Mouse (Mus musculus) heart, adult 2 months (tissue): ENCODE data around the gene Gm20388. TPM values are rescaled to one million over a fixed set of nuclear protein-coding genes. Genes with fewer than 3 reads are reported as not detected.

ENCODE experiments used
- DNase-seq, 2 experiments: peaks; one replicate each; pipeline ENCODE4 v3.0.0; 2021
- H3K27ac ChIP-seq: fragments of 200-600 bp; 2 replicates; pipeline ENCODE4 v1.8.1; 2022
- H3K27me3 ChIP-seq: fragments of 200-500 bp; 2 replicates; pipeline ENCODE4 v1.6.1; 2012; ENCODE audit warnings: mild to moderate bottlenecking, low read length, inconsistent platforms, mixed read lengths; ENCODE audit not compliant: control insufficient read depth, insufficient read depth
- H3K36me3 ChIP-seq: fragments of 200-500 bp; 2 replicates; pipeline ENCODE4 v1.6.1; 2012; ENCODE audit warnings: low read length, inconsistent platforms; ENCODE audit not compliant: control insufficient read depth, insufficient read depth
- H3K4me1 ChIP-seq: fragments of 200-500 bp; 2 replicates; pipeline ENCODE4 v1.6.1; 2011; ENCODE audit warnings: low read length; ENCODE audit not compliant: control insufficient read depth, insufficient read depth
- H3K4me3 ChIP-seq: fragments of 200-600 bp; 2 replicates; pipeline ENCODE4 v1.8.1; 2022
- H3K79me2 ChIP-seq: fragments of 200-500 bp; replicated peaks from 2 replicates; pipeline ENCODE4 v1.6.1; 2012; ENCODE audit warnings: mild to moderate bottlenecking, inconsistent platforms, low read length, moderate library complexity, mixed read lengths; ENCODE audit not compliant: control insufficient read depth, insufficient read depth
- H3K9ac ChIP-seq: fragments of 200-500 bp; 2 replicates; pipeline ENCODE4 v1.6.1; 2012; ENCODE audit warnings: low read depth, mild to moderate bottlenecking, control low read depth, inconsistent platforms, low read length, mixed read lengths
- CTCF ChIP-seq: fragments of 200-600 bp; IDR thresholded peaks from 2 replicates; pipeline ENCODE4 v1.8.1; 2022; ENCODE audit warnings: antibody characterized with exemption, mild to moderate bottlenecking, moderate library complexity
- EP300 ChIP-seq: fragments of 200-500 bp; IDR thresholded peaks from 2 replicates; pipeline ENCODE4 v1.6.1; 2011; ENCODE audit warnings: low read depth, low read length, control low read depth; ENCODE audit not compliant: insufficient read depth
- POLR2A ChIP-seq: fragments of 200-500 bp; IDR thresholded peaks from 2 replicates; pipeline ENCODE4 v1.6.1; 2011; ENCODE audit warnings: mild to moderate bottlenecking, low read depth, low read length, control low read depth; ENCODE audit not compliant: insufficient read depth
- WGBS: fragments of 180-500 bp; shearing (Covaris S2); methylation state at CpG from one replicate; pipeline ENCODE4 v1.1.7; 2018; 5-methylcytosine and 5-hydroxymethylcytosine counted together
- intact Hi-C: fragments of 180-260 bp; cut with DNase I; formaldehyde crosslinking; loops from one replicate; pipeline ENCODE4 v1.15.1; 2025
- polyA plus RNA-seq: library from polyadenylated mRNA; depleted of rRNA; stranded (reverse); fragments of >200 nt; gene quantifications from 2 replicates; pipeline ENCODE4 v1.2.3, GENCODE M21; 2012
- total RNA-seq, 2 experiments: library from RNA; stranded (reverse); gene quantifications; 2 replicates each; pipeline ENCODE4 v1.2.3; 2021

Gm20388 gene
- total and polyA plus RNA-seq, 3 experiments, result 1.8 to 32.3 TPM; not detected in 1

DNA sequence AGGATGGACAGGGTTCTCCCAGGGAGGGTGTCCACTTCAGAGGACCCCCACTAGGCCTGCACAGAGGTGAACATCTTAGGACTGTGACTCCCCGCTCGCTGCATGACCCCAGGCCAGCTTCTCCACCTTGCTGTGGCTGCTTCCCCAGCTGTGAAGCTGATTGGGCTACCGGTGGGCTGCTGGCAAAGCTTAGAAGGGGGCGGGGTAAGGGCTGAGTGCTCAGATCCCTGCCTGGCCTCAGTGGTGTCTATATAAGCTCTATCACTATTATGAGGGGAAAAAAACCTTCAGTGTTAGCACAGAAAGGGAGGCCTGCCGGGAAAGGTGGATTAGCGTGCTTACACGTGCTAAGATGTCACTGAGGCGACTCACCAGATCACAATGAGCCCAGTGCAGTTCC, 501.2 kb downstream of the Gm20388 start:
- intact Hi-C loops, result no loop called here

GRCm38 (mm10) chr8:120412357-120412756, 501.7 kb downstream of the Gm20388 start:
- 85% methylated on average over 4 of the region's 4 CpGs for WGBS
- peaks cover 9% of the 10 kb centered on the region for H3K4me1 ChIP-seq

More for the DNA sequence above, 501.2 kb downstream of the Gm20388 start:
- H3K27ac ChIP-seq, result no peak overlapping the region
- H3K27me3 ChIP-seq, result no peaks in the 10 kb centered on the region
- 83% methylated on average over 8 of the region's 8 CpGs for WGBS
- H3K9ac ChIP-seq, result no peak overlapping the region
- no peak for DNase-seq
- H3K4me3 ChIP-seq, result no peak overlapping the region
- H3K36me3 ChIP-seq, result no peaks in the 10 kb centered on the region
- no peaks in the 10 kb centered on the region for H3K79me2 ChIP-seq
- H3K4me1 ChIP-seq, result peaks cover 6% of the 10 kb centered on the region
- no peak for TF ChIP-seq CTCF
- no peak for TF ChIP-seq EP300
- TF ChIP-seq POLR2A, result no peak

DNA sequence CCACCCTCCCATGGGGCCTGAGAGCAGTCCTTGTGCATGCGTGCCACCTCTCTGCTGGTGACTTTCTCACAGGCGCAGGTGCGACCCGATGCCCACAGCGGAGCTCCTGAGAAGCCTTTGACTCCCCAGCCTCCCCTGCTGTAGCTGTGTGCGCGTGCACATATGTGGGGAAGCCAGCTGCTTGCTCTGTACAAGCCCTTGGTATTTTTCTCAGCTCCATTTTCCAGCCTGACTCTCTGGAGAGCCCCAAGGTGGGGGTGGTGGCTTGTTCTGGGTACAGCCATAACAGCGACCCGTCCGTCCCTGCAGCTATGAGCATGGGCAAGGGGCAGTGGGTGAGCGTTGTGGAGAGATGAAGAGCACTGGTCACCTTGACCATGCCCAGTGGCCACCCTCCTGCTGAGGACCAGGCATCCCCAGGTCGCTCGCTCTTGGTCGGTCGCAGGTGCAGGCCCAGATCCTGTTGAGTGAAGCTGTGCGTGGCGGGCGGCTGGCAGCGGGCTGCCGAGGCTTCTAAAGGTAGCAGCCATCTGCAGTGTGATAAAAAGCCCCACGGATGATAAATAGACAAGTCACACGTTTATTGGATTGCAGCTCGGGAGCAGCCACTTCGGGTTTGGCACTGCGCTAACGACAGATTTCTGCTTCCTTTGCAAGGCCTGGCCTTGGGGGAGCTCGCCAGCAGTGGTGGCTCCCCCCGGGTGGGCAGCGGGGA, 502.4 kb downstream of the Gm20388 start:
- Histone ChIP-seq H3K36me3 (no peaks in the 10 kb centered on the region), H3K27me3 (no peaks in the 10 kb centered on the region), H3K79me2 (no peaks in the 10 kb centered on the region), H3K27ac (no peak overlapping the region), H3K4me3 (no peak overlapping the region), H3K9ac (no peak overlapping the region), H3K4me1 (peaks cover 9% of the 10 kb centered on the region)
- WGBS, result 83% methylated on average over 29 of the region's 29 CpGs
- intact Hi-C loops, result no loop called here
- DNase-seq, result no peak
- TF ChIP-seq POLR2A (no peak), CTCF (no peak), EP300 (no peak)

More at GRCm38 (mm10) chr8:120412357-120412756, 501.7 kb downstream of the Gm20388 start:
- no peaks in the 10 kb centered on the region for H3K79me2 ChIP-seq
- intact Hi-C loops, result no loop called here
- no peaks in the 10 kb centered on the region for H3K27me3 ChIP-seq
- no peak overlapping the region for H3K9ac ChIP-seq
- H3K4me3 ChIP-seq, result no peak overlapping the region
- H3K36me3 ChIP-seq, result no peaks in the 10 kb centered on the region
- H3K27ac ChIP-seq, result no peak overlapping the region
- TF ChIP-seq EP300, result no peak
- TF ChIP-seq CTCF, result no peak
- TF ChIP-seq POLR2A, result no peak
- DNase-seq, result no peak

DNA sequence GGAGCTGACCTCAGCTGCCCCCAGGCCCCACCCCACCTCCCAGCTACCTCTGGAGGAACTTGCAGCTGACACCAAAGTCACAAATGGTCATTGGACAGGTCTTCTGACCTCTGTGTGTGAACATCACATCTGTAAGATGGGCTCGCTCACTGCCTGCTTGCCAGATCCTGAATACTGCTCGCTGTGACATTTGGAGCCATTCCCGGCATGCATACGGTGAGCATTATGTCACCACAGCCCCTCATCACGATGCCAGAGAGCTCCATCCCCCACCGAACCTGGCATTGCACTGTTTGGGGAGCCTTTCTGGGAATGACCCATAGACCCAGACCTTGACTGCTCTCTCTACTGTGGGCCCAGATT, 503.0 kb downstream of the Gm20388 start:
- Histone ChIP-seq H3K79me2 (no peaks in the 10 kb centered on the region), H3K4me3 (no peak overlapping the region), H3K36me3 (no peaks in the 10 kb centered on the region), H3K27me3 (no peaks in the 10 kb centered on the region), H3K4me1 (peaks cover 7% of the 10 kb centered on the region), H3K9ac (no peak overlapping the region), H3K27ac (no peak overlapping the region)
- intact Hi-C loops, result no loop called here
- 75% methylated on average over 6 of the region's 6 CpGs for WGBS
- no peak for DNase-seq
- TF ChIP-seq EP300 (no peak), CTCF (no peak), POLR2A (no peak)

GRCm38 (mm10) chr8:120414216-120414615, 503.6 kb downstream of the Gm20388 start:
- no peaks in the 10 kb centered on the region for H3K36me3 ChIP-seq
- intact Hi-C loops, result no loop called here
- no peak for TF ChIP-seq CTCF
- no peak for TF ChIP-seq EP300
- TF ChIP-seq POLR2A, result no peak
- no peak for DNase-seq
- H3K4me1 ChIP-seq, result peaks cover 7% of the 10 kb centered on the region
- H3K9ac ChIP-seq, result no peak overlapping the region
- 64% methylated on average over 4 of the region's 4 CpGs for WGBS
- H3K4me3 ChIP-seq, result no peak overlapping the region
- H3K27me3 ChIP-seq, result no peaks in the 10 kb centered on the region
- no peak overlapping the region for H3K27ac ChIP-seq
- H3K79me2 ChIP-seq, result no peaks in the 10 kb centered on the region

- WGBS, result 91% methylated on average over 10 of the region's 11 CpGs
- H3K4me1 ChIP-seq, result peaks cover 7% of the 10 kb centered on the region
- no peak overlapping the region for H3K9ac ChIP-seq
- no peaks in the 10 kb centered on the region for H3K27me3 ChIP-seq
- H3K4me3 ChIP-seq, result no peak overlapping the region
- no peak overlapping the region for H3K27ac ChIP-seq
- intact Hi-C loops, result loop anchor here (5.0 kb wide), 2 partner anchors 48 to 72 kb away; no protein-coding TSS in a partner anchor
- DNase-seq, result no peak
- TF ChIP-seq EP300, result no peak
- TF ChIP-seq POLR2A, result no peak
- TF ChIP-seq CTCF, result no peak
- H3K79me2 ChIP-seq, result no peaks in the 10 kb centered on the region
- no peaks in the 10 kb centered on the region for H3K36me3 ChIP-seq
These were observed 504.8 kb downstream of the Gm20388 start for GRCm38 (mm10) chr8:120415474-120415873.
